Mouse (Mus musculus) liver, postnatal 0 days (tissue): ENCODE measurements around the gene Defb36.

ENCODE experiments used
- CTCF ChIP-seq: sonication (generic); IDR thresholded peaks from 2 replicates; pipeline ENCODE4 v1.5.1; 2016; ENCODE audit warnings: antibody characterized with exemption, low read depth
- EP300 ChIP-seq: IDR thresholded peaks from 2 replicates; pipeline ENCODE4 v1.6.1; 2016; ENCODE audit warnings: antibody characterized with exemption, low read depth, mild to moderate bottlenecking

- TF ChIP-seq CTCF (peak; percentile 53), EP300 (no peak)
Measured at GRCm38 (mm10) chr2:152586926-152587560, 17.1 kb upstream of the Defb36 start.
